Mouse (Mus musculus): ENCODE results near the gene Slc6a4. TPM values are rescaled to one million over a fixed set of nuclear protein-coding genes. Genes with fewer than 3 reads are reported as not detected.

The Slc6a4 gene
- polyA plus RNA-seq, 1 experiment from 2014 or later = 21.2 TPM

DNA sequence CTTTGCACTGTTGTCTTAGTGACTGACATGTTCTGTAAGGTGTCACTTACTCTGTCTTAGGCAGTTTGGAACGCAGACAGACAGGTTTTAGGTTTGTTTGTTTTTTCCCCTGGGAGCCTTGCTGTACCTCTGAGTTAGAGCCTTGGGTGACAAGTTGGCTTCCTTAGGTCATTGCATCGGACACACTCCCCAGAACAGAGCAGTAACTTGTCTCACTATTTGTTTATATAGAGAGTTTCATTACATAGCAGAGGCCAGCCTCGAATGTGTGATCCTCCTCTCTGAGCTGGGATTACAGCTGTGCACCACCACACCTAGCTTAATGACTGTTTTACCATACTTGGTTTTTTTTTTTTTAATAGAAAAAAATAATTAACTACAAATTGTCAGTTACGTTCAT is 16.0 kb upstream of the Slc6a4 start:
- Histone ChIP-seq H3K9me3 (ENCODE audit: control insufficient read depth) (no peaks in the 10 kb centered on the region), H3K27me3 (replicated peaks; ENCODE audit: control insufficient read depth, insufficient read depth, low read length) (no peaks in the 10 kb centered on the region), H3K4me3 (ENCODE audit: low read depth, low read length) (no peak overlapping the region), H3K4me1 (replicated peaks; ENCODE audit: control insufficient read depth, insufficient read depth, low read length) (no peaks in the 10 kb centered on the region), H3K9ac (ENCODE audit: low read depth, low read length) (no peak overlapping the region), H3K36me3 (ENCODE audit: control insufficient read depth, insufficient read depth) (peaks cover 72% of the 10 kb centered on the region), H3K27ac (ENCODE audit: low read depth, low read length) (no peak overlapping the region), H3K4me2 (replicated peaks; ENCODE audit: low read depth) (no peak overlapping the region)
- no peak for ATAC-seq
- WGBS = 49% methylated on average over 4 of the region's 4 CpGs
- TF ChIP-seq CTCF (IDR thresholded peaks at IDR 0.05; ENCODE audit: low read depth) = no peak

- Histone ChIP-seq H3K4me3 (ENCODE audit: low read depth, low read length) (no peak overlapping the region), H3K27me3 (replicated peaks; ENCODE audit: control insufficient read depth, insufficient read depth, low read length) (no peaks in the 10 kb centered on the region), H3K36me3 (ENCODE audit: control insufficient read depth, insufficient read depth) (peaks cover 66% of the 10 kb centered on the region), H3K9me3 (ENCODE audit: control insufficient read depth) (no peaks in the 10 kb centered on the region), H3K27ac (ENCODE audit: low read depth, low read length) (no peak overlapping the region), H3K4me1 (replicated peaks; ENCODE audit: control insufficient read depth, insufficient read depth, low read length) (no peaks in the 10 kb centered on the region), H3K9ac (ENCODE audit: low read depth, low read length) (no peak overlapping the region), H3K4me2 (replicated peaks; ENCODE audit: low read depth) (no peak overlapping the region)
- no peak for ATAC-seq
- no peak for TF ChIP-seq CTCF (IDR thresholded peaks at IDR 0.05; ENCODE audit: low read depth)
- WGBS = 41% methylated on average over 5 of the region's 5 CpGs
Measured at GRCm38 (mm10) chr11:76983641-76984040, 14.8 kb upstream of the Slc6a4 start.

DNA sequence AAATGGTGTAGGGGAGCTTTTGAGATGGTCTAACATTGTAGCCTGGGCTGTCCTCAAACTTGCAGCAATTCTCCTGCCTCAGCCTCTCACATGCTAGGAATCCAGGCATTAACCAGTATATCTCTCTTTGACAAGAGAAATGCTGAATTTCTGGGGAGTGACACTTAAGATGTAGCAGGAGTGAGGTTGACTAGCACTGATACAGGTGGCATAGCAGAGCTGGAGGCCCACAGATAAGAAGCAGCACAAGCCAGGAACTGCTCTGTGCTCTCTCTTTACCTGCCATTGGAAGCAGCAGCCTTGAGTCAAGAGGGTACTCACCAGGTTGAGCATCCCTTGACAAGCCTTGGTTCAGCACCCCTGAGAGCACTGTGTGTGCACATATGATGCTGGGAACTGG is 14.2 kb upstream of the Slc6a4 start:
- Histone ChIP-seq H3K9me3 (ENCODE audit: control insufficient read depth) (no peaks in the 10 kb centered on the region), H3K27ac (ENCODE audit: low read depth, low read length) (no peak overlapping the region), H3K4me2 (replicated peaks; ENCODE audit: low read depth) (no peak overlapping the region), H3K9ac (ENCODE audit: low read depth, low read length) (no peak overlapping the region), H3K4me3 (ENCODE audit: low read depth, low read length) (no peak overlapping the region), H3K36me3 (ENCODE audit: control insufficient read depth, insufficient read depth) (peaks cover 60% of the 10 kb centered on the region), H3K4me1 (replicated peaks; ENCODE audit: control insufficient read depth, insufficient read depth, low read length) (no peaks in the 10 kb centered on the region), H3K27me3 (replicated peaks; ENCODE audit: control insufficient read depth, insufficient read depth, low read length) (no peaks in the 10 kb centered on the region)
- no peak for ATAC-seq
- no peak for TF ChIP-seq CTCF (IDR thresholded peaks at IDR 0.05; ENCODE audit: low read depth)

DNA sequence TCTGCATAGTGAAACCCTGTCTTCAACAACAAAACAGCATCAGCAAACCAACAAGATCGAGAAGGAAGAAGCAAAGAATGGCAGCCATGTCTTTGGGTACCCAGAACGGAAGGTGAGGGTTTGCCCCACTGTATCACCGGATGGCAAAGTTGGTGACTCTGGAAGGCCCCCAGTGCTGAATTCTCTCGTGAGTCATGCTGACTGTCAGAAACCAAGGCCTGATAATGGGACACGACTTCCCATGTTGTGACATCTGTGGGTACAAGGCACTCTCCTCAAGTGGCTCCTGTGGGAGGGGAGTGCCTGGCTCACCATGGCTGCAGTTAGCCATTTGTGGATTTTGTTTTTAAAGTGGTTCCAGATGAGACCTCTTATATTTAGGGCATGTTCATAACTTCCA is 7.6 kb upstream of the Slc6a4 start:
- Histone ChIP-seq H3K4me1 (replicated peaks; ENCODE audit: control insufficient read depth, insufficient read depth, low read length) (no peaks in the 10 kb centered on the region), H3K9me3 (ENCODE audit: control insufficient read depth) (no peaks in the 10 kb centered on the region), H3K36me3 (ENCODE audit: control insufficient read depth, insufficient read depth) (peaks cover 19% of the 10 kb centered on the region), H3K4me2 (replicated peaks; ENCODE audit: low read depth) (no peak overlapping the region), H3K27me3 (replicated peaks; ENCODE audit: control insufficient read depth, insufficient read depth, low read length) (0 out of 2 replicates have a peak, but pooled peaks cover under 1% of the 10 kb centered on the region), H3K4me3 (ENCODE audit: low read depth, low read length) (no peak overlapping the region), H3K9ac (ENCODE audit: low read depth, low read length) (no peak overlapping the region), H3K27ac (ENCODE audit: low read depth, low read length) (no peak overlapping the region)
- TF ChIP-seq CTCF (IDR thresholded peaks at IDR 0.05; ENCODE audit: low read depth) = no peak
- ATAC-seq = no peak
- WGBS = 74% methylated on average over 5 of the region's 5 CpGs

GRCm38 (mm10) chr11:76992886-76993285 is 5.5 kb upstream of the Slc6a4 start:
- Histone ChIP-seq H3K4me1 (replicated peaks; ENCODE audit: control insufficient read depth, insufficient read depth, low read length) (no peaks in the 10 kb centered on the region), H3K4me2 (replicated peaks; ENCODE audit: low read depth) (no peak overlapping the region), H3K27ac (ENCODE audit: low read depth, low read length) (no peak overlapping the region), H3K9me3 (ENCODE audit: control insufficient read depth) (no peaks in the 10 kb centered on the region), H3K27me3 (replicated peaks; ENCODE audit: control insufficient read depth, insufficient read depth, low read length) (peaks cover 12% of the 10 kb centered on the region), H3K4me3 (ENCODE audit: low read depth, low read length) (no peak overlapping the region), H3K36me3 (ENCODE audit: control insufficient read depth, insufficient read depth) (no peaks in the 10 kb centered on the region), H3K9ac (ENCODE audit: low read depth, low read length) (no peak overlapping the region)
- no peak for TF ChIP-seq CTCF (IDR thresholded peaks at IDR 0.05; ENCODE audit: low read depth)
- WGBS = 43% methylated on average over 4 of the region's 4 CpGs
- no peak for ATAC-seq

GRCm38 (mm10) chr11:76995966-76996672 is 2.3 kb upstream of the Slc6a4 start:
- TF ChIP-seq CTCF (IDR thresholded peaks at IDR 0.05; ENCODE audit: low read depth) = no peak

More at GRCm38 (mm10) chr11:76995966-76996672, 2.3 kb upstream of the Slc6a4 start:
- no peak overlapping the region for H3K27ac ChIP-seq (ENCODE audit: low read depth, low read length)
- H3K27me3 ChIP-seq (replicated peaks; ENCODE audit: control insufficient read depth, insufficient read depth, low read length) = peaks cover 25% of the 10 kb centered on the region
- WGBS = 55% methylated on average over 20 of the region's 20 CpGs
- H3K4me2 ChIP-seq (replicated peaks; ENCODE audit: low read depth) = no peak overlapping the region
- H3K9me3 ChIP-seq (ENCODE audit: control insufficient read depth) = no peaks in the 10 kb centered on the region
- H3K9ac ChIP-seq (ENCODE audit: low read depth, low read length) = no peak overlapping the region
- H3K4me3 ChIP-seq (ENCODE audit: low read depth, low read length) = no peak overlapping the region
- no peak for ATAC-seq
- 0 out of 2 replicates have a peak, but pooled peaks cover 3% of the 10 kb centered on the region for H3K4me1 ChIP-seq (replicated peaks; ENCODE audit: control insufficient read depth, insufficient read depth, low read length)
- H3K36me3 ChIP-seq (ENCODE audit: control insufficient read depth, insufficient read depth) = no peaks in the 10 kb centered on the region

Measured in intestine, postnatal 0 days (tissue).